Mouse (Mus musculus) left cerebral cortex, postnatal 36 days (tissue): ENCODE results near the gene Pou1f1. TPM values are rescaled to one million over a fixed set of nuclear protein-coding genes. Genes with fewer than 3 reads are reported as not detected.

Source experiments
- DNase-seq, 2 experiments: peaks; one replicate each; pipeline ENCODE4 v3.0.0; 2021 to 2022; ENCODE audit warnings: low spot score in 2 of 2, mixed read lengths in 1 of 2
- intact Hi-C: fragments of 180-260 bp; cut with DNase I; formaldehyde crosslinking; loops from one replicate; pipeline ENCODE4 v1.15.1; 2025
- total RNA-seq, 2 experiments: library from RNA; stranded (reverse); gene quantifications; 2 replicates each; pipeline ENCODE4 v1.2.3; 2021

Gene Pou1f1
- total RNA-seq, 2 experiments from 2014 or later, result not detected

DNA sequence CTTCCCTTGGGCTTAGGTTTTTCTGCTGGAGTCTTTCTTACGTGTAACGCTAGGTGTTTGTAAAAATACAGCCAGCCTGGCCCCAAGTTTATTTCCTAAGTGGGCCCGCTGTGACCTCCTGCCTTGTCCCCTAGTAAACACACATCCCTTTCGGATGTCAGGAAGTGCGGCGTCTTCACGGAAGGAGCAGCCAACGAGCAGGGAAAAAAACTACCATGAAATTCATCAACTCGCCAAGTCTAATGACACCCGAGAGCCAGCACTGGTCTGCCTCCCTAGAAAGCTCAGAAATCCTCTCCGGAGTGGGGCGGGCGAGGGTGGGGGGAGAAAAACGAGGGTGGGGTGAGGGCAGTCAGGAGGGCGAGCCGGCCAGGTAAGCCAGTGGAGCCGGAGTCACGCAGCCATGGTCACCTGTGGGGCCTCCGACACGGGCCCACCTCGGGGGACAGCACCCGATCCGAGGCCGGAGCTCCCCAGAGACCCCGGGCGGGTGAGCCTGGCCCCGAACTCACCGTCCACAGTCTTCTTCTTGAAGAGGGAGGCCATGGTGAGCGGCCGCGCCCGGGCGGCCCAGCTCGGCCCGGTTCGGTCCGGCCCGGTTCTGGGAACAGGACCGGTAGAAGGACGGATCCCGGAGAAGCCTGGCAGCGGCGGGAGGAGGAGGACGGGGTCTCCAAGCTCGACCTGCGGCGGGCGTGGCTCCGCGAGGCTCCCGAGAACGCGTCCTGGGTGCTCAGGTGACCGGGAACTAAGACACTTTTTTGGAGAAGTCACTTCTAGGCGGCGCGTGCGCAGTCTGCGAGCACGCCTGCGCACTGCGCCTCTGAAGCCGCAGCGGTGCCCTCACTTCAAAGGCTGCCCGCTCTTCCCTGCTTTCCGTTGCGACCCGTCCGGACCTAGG lies 41.9 kb downstream of the Pou1f1 start, which contains the start of gene Chmp2b:
Gene Chmp2b (minus strand): TSS at position 764 of the 901 bp plus-strand sequence.
- intact Hi-C loops, result no loop called here
- peak; percentile 86 to 88 for DNase-seq

DNA sequence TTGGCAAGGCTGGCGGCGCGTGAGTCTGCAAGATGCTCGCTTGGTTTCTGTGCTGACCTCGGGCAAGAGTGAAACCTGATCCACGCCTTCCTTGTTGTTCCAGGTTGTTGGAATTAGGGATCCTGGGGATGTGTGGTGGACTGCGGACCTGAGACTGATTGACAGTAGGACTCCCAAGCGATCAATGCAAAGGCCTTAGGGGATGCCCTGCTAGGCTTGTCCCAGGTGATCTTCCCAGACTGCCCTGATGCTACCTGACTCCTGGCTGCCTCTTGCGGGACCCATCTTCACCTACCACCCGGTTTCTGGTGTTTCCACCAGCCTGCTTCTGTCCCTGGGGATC lies 42.5 kb downstream of the Pou1f1 start:
- intact Hi-C loops, result no loop called here
- DNase-seq, result no peak

DNA sequence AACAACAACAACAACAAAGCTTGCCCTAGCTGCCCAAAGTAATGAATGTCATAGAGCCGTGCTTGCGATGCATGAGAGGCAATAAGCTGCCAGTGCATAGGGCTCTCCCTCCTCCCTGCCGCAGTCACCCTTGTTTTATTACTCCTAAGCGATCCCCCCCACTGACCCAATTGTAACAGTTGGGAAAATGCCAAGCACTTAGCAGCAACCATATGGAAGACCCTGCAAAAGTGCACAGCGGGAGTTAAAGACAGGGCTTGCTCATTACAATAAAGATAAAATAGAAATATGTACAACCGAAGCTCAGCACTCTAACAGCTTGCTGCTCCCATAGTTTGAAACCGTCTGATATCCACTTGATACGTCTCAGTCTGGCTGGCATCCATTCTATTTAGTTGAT lies 44.0 kb downstream of the Pou1f1 start:
- DNase-seq, result no peak
- intact Hi-C loops, result no loop called here

DNA sequence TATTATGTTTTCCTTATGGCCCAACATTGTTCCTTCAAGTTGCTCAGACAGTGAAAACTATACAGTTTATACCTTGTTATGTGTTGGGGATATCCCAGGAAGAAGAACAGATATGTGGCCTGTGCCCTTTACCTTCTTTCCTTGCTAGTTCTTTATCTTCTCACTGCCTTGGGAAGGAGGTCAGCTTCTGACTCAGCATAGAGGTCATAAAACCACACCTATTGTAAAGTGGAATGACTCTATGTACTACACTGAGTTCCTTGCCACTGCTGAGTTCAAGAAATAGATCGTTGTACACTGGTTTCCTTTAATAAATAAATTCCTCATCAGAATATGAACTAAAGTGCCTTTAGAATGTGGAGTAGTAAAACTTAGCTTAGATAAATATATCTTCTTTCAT lies 44.6 kb downstream of the Pou1f1 start:
- intact Hi-C loops, result no loop called here
- DNase-seq, result no peak

DNA sequence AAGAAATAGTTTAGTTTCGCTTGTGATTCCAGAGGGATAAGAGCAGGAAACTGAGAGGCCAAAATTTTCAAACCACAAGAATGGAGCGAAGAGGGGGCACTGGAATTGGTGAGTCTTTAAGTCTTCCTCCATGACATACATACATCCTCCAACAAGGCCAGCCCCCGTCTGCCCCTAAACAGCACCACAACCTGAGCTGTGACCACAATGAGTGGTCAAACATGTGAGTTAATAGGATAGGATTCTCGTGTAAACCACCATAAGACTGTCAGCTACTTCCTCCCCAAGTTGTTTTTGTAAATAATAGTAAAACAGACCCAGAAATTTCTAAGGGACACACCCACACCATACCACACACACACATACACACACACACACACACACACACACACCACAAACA lies 48.5 kb downstream of the Pou1f1 start:
- intact Hi-C loops, result no loop called here
- no peak for DNase-seq

DNA sequence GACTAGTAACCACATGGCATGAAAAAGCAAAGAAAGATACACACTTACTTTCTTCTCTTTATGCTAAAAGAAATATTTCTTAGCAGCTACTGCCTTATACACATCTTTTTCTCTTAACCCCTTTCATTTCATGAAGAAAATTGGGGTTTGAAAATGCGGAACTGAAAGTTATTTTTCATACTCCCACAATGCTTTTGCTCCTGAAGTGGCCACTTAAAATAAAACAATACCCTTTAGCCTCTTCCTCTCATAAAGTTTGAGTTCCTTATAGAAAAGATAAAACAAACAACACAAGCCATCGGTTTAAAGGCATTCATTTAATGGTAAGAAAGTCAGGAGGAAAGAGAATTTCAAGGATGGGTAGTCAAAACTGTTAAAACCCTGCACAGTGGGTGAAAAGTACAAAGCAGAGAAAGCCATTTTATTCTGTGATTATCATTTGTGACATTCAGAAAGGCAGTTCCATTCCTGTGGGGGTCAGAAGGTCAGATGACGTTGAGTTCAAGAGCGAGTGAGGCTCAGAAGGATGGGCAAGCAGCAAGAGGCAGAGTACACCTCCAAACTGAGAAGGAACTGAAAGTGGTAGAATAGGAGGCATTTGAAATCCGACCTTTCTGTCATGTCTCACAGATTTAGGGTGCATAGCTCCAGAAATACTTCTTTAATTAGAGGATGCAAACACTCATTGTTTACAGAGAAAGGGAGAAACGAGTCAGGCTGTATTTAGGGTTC lies 57.2 kb downstream of the Pou1f1 start:
- intact Hi-C loops, result no loop called here

More for the DNA sequence above, 57.2 kb downstream of the Pou1f1 start:
- no peak for DNase-seq

Other genes starting within 250 kb of the Pou1f1 start
- 10 to 100 TPM; 64.1 to 71.7 TPM for gene Chmp2b, start 42.2 kb downstream of the Pou1f1 start, total RNA-seq